Mouse (Mus musculus) embryonic facial prominence, embryonic 12.5 days (tissue): ENCODE results near the gene Bcdin3d. TPM values are rescaled to one million over a fixed set of nuclear protein-coding genes. Genes with fewer than 3 reads are reported as not detected.
"Not testable (repeated sequence)": the region's sequence is repeated elsewhere in the genome, so short reads cannot be mapped to it uniquely, and the experiment has no call there.

Source experiments
- ATAC-seq: fragments of 200-750 bp; cut with Nextera tagmentation; 2 replicates; pipeline ENCODE4 v1.8.0; 2017; ENCODE audit not compliant: insufficient number of reproducible peaks, insufficient read depth, low FRiP score, low TSS enrichment
- H3K27ac ChIP-seq: fragments of 300-500 bp; sonication (generic); 2 replicates; pipeline ENCODE4 v1.5.1; 2016; ENCODE audit warnings: mild to moderate bottlenecking
- H3K27me3 ChIP-seq: fragments of 300-500 bp; sonication (generic); 2 replicates; pipeline ENCODE4 v1.6.1; 2016; ENCODE audit warnings: mild to moderate bottlenecking, moderate library complexity
- H3K36me3 ChIP-seq: fragments of 300-500 bp; sonication (generic); 2 replicates; pipeline ENCODE4 v1.6.1; 2016; ENCODE audit warnings: mild to moderate bottlenecking
- H3K4me1 ChIP-seq: fragments of 300-500 bp; sonication (generic); 2 replicates; pipeline ENCODE4 v1.6.1; 2016
- H3K4me2 ChIP-seq: fragments of 300-500 bp; sonication (generic); replicated peaks from 2 replicates; pipeline ENCODE4 v1.6.1; 2016; ENCODE audit warnings: mild to moderate bottlenecking, moderate library complexity
- H3K4me3 ChIP-seq: fragments of 300-500 bp; sonication (generic); 2 replicates; pipeline ENCODE4 v1.5.1; 2016; ENCODE audit warnings: mild to moderate bottlenecking
- H3K9ac ChIP-seq: fragments of 300-500 bp; sonication (generic); 2 replicates; pipeline ENCODE4 v1.6.1; 2016; ENCODE audit warnings: mild to moderate bottlenecking, moderate library complexity
- H3K9me3 ChIP-seq: fragments of 300-500 bp; sonication (generic); 2 replicates; pipeline ENCODE4 v1.6.1; 2016; ENCODE audit warnings: mild to moderate bottlenecking, moderate library complexity
- WGBS: fragments of 180-500 bp; shearing (Covaris S2); methylation state at CpG from one replicate; pipeline ENCODE4 v1.1.7; 2016; 5-methylcytosine and 5-hydroxymethylcytosine counted together
- polyA plus RNA-seq: library from polyadenylated mRNA; unstranded; fragments of >200 nt; fragmentation: Nextera tagmentation; extraction: Ambion mirVana; gene quantifications from 2 replicates; pipeline ENCODE4 v1.2.1, GENCODE M21; 2016

The Bcdin3d gene
- polyA plus RNA-seq, 1 experiment from 2014 or later, result 14.6 TPM

- H3K4me1 ChIP-seq, result peaks cover 29% of the 10 kb centered on the region
- H3K9ac ChIP-seq, result no peak overlapping the region
- H3K36me3 ChIP-seq, result peaks cover 28% of the 10 kb centered on the region
Observed at GRCm38 (mm10) chr15:99454585-99455279, 19.8 kb downstream of the Bcdin3d start.

GRCm38 (mm10) chr15:99453153-99453900 lies 21.2 kb downstream of the Bcdin3d start:
- H3K27ac ChIP-seq, result no peak overlapping the region
- no peak overlapping the region for H3K9ac ChIP-seq
- H3K27me3 ChIP-seq, result no peaks in the 10 kb centered on the region
- H3K9me3 ChIP-seq, result no peaks in the 10 kb centered on the region
- H3K4me3 ChIP-seq, result no peak overlapping the region
- ATAC-seq, result no peak
- peaks cover 32% of the 10 kb centered on the region for H3K36me3 ChIP-seq
- WGBS, result 78% methylated on average over 11 of the region's 11 CpGs
- H3K4me1 ChIP-seq, result peaks cover 32% of the 10 kb centered on the region
- H3K4me2 ChIP-seq, result no peak overlapping the region

More at GRCm38 (mm10) chr15:99454585-99455279, 19.8 kb downstream of the Bcdin3d start:
- no peak for ATAC-seq
- Histone ChIP-seq H3K4me3 (no peak overlapping the region), H3K27me3 (no peaks in the 10 kb centered on the region), H3K27ac (no peak overlapping the region), H3K4me2 (no peak overlapping the region), H3K9me3 (no peaks in the 10 kb centered on the region)
- WGBS, result 88% methylated on average over 7 of the region's 7 CpGs

GRCm38 (mm10) chr15:99449751-99450280 lies 24.7 kb downstream of the Bcdin3d start:
- Histone ChIP-seq H3K9ac (no peak overlapping the region), H3K4me3 (no peak overlapping the region)
- WGBS, result 82% methylated on average over 8 of the region's 8 CpGs

GRCm38 (mm10) chr15:99449131-99449750 lies 25.3 kb downstream of the Bcdin3d start:
- Histone ChIP-seq H3K4me3 (no peak overlapping the region), H3K36me3 (peaks cover 29% of the 10 kb centered on the region), H3K4me2 (no peak overlapping the region), H3K27ac (peak overlapping the region; percentile 26; the same call in 1 of the 2 replicates), H3K4me1 (peaks cover 10% of the 10 kb centered on the region; the same call in 1 of the 2 replicates), H3K9ac (no peak overlapping the region), H3K27me3 (no peaks in the 10 kb centered on the region), H3K9me3 (no peaks in the 10 kb centered on the region)
- ATAC-seq, result no peak; the same call in 1 of the 2 replicates
- 66% methylated on average over 9 of the region's 9 CpGs for WGBS

More at GRCm38 (mm10) chr15:99449751-99450280, 24.7 kb downstream of the Bcdin3d start:
- no peak for ATAC-seq
- peaks cover 12% of the 10 kb centered on the region; the same call in 1 of the 2 replicates for H3K4me1 ChIP-seq
- no peaks in the 10 kb centered on the region for H3K9me3 ChIP-seq
- H3K27ac ChIP-seq, result peak overlapping the region; percentile 26; the same call in 1 of the 2 replicates
- no peaks in the 10 kb centered on the region for H3K27me3 ChIP-seq
- no peak overlapping the region for H3K4me2 ChIP-seq
- peaks cover 27% of the 10 kb centered on the region for H3K36me3 ChIP-seq

GRCm38 (mm10) chr15:99446136-99446535 lies 28.4 kb downstream of the Bcdin3d start:
- peaks cover 13% of the 10 kb centered on the region for H3K36me3 ChIP-seq
- H3K27me3 ChIP-seq, H3K9ac ChIP-seq, H3K4me3 ChIP-seq, H3K27ac ChIP-seq, H3K4me2 ChIP-seq, ATAC-seq, H3K9me3 ChIP-seq: not testable (repeated sequence)
- WGBS, result 92% methylated on average over 10 of the region's 10 CpGs
- H3K4me1 ChIP-seq, result peaks cover 22% of the 10 kb centered on the region

- Histone ChIP-seq H3K4me1 (peaks cover 28% of the 10 kb centered on the region), H3K9me3 (no peaks in the 10 kb centered on the region), H3K9ac (no peak overlapping the region), H3K4me2 (no peak overlapping the region), H3K36me3 (peaks cover 9% of the 10 kb centered on the region), H3K27me3 (no peaks in the 10 kb centered on the region), H3K4me3 (no peak overlapping the region), H3K27ac (no peak overlapping the region)
- 60% methylated on average over 6 of the region's 6 CpGs for WGBS
- no peak for ATAC-seq
Observed at GRCm38 (mm10) chr15:99445567-99445966, 29.0 kb downstream of the Bcdin3d start.

GRCm38 (mm10) chr15:99442358-99442757 lies 32.2 kb downstream of the Bcdin3d start:
- Histone ChIP-seq H3K27ac (no peak overlapping the region), H3K4me1 (peaks cover 35% of the 10 kb centered on the region), H3K27me3 (no peaks in the 10 kb centered on the region), H3K36me3 (peaks cover 9% of the 10 kb centered on the region), H3K9me3 (no peaks in the 10 kb centered on the region), H3K4me2 (no peak overlapping the region), H3K4me3 (no peak overlapping the region), H3K9ac (peak overlapping the region; percentile 24; the same call in 1 of the 2 replicates)
- 62% methylated on average over 7 of the region's 7 CpGs for WGBS
- ATAC-seq, result no peak

GRCm38 (mm10) chr15:99440816-99441457 lies 33.6 kb downstream of the Bcdin3d start:
- no peaks in the 10 kb centered on the region for H3K27me3 ChIP-seq
- H3K27ac ChIP-seq, result peak overlapping the region; percentile 48
- 69% methylated on average over 8 of the region's 8 CpGs for WGBS
- no peaks in the 10 kb centered on the region for H3K9me3 ChIP-seq
- no peak for ATAC-seq
- no peak overlapping the region for H3K9ac ChIP-seq
- no peak overlapping the region for H3K4me2 ChIP-seq
- no peak overlapping the region for H3K4me3 ChIP-seq
- H3K36me3 ChIP-seq, result peaks cover 19% of the 10 kb centered on the region; the same call in 1 of the 2 replicates
- peaks cover 43% of the 10 kb centered on the region for H3K4me1 ChIP-seq

- ATAC-seq, result peak; percentile 36; the same call in 1 of the 2 replicates
- peaks cover 19% of the 10 kb centered on the region; the same call in 1 of the 2 replicates for H3K36me3 ChIP-seq
- no peaks in the 10 kb centered on the region for H3K9me3 ChIP-seq
- no peaks in the 10 kb centered on the region for H3K27me3 ChIP-seq
- H3K4me3 ChIP-seq, result no peak overlapping the region
- peaks cover 43% of the 10 kb centered on the region for H3K4me1 ChIP-seq
- H3K4me2 ChIP-seq, result 0 out of 2 replicates have a peak overlapping the region, but pooled peaks have one; percentile 8
- no peak overlapping the region for H3K9ac ChIP-seq
- WGBS, result 46% methylated on average over 2 of the region's 2 CpGs
- peak overlapping the region; percentile 48 for H3K27ac ChIP-seq
Observed at GRCm38 (mm10) chr15:99440112-99440815, 34.3 kb downstream of the Bcdin3d start.

- Histone ChIP-seq H3K9me3 (no peaks in the 10 kb centered on the region), H3K4me3 (no peak overlapping the region), H3K36me3 (peaks cover 21% of the 10 kb centered on the region; the same call in 1 of the 2 replicates), H3K27me3 (no peaks in the 10 kb centered on the region), H3K27ac (no peak overlapping the region), H3K4me1 (peaks cover 43% of the 10 kb centered on the region), H3K4me2 (no peak overlapping the region), H3K9ac (no peak overlapping the region)
- 71% methylated on average over 8 of the region's 8 CpGs for WGBS
- no peak for ATAC-seq
Observed at GRCm38 (mm10) chr15:99438966-99439698, 35.4 kb downstream of the Bcdin3d start.
